Mouse (Mus musculus) adrenal gland, postnatal 25 days (tissue): ENCODE data around the gene Scn8a. TPM values are rescaled to one million over a fixed set of nuclear protein-coding genes. Genes with fewer than 3 reads are reported as not detected.
A peak's percentile ranks its signal among the peaks of the same experiment; 100 is the strongest.

ENCODE experiments used
- DNase-seq: peaks from one replicate; pipeline ENCODE4 v3.0.0; 2021; ENCODE audit warnings: mixed read lengths
- total RNA-seq: library from RNA; stranded (reverse); gene quantifications from 2 replicates; pipeline ENCODE4 v1.2.3, GENCODE M21; 2021

The Scn8a gene
- total RNA-seq, 1 experiment from 2014 or later: 4.4 TPM

DNA sequence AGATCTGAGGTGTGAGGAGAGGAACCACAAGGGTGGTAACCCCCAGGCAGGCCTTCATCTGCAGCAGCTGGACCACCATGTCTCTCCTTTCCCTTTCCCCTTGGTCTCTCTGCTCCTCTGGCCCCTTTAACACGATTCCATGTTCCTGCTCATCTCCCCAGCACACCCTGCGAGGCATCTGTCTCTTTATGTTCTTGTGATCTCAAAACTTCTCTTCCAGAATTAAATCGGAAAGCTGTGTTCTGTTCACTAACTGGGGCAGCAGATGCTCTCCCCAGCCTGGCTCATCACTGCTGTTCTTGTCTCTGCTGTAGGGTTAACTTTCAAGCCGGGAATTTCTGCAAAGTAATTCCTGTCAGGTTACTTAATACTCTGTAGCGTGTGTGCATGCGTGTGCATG lies 91.3 kb downstream of the Scn8a start:
- DNase-seq: no peak

GRCm38 (mm10) chr15:100961561-100961960 lies 91.9 kb downstream of the Scn8a start:
- no peak for DNase-seq

DNA sequence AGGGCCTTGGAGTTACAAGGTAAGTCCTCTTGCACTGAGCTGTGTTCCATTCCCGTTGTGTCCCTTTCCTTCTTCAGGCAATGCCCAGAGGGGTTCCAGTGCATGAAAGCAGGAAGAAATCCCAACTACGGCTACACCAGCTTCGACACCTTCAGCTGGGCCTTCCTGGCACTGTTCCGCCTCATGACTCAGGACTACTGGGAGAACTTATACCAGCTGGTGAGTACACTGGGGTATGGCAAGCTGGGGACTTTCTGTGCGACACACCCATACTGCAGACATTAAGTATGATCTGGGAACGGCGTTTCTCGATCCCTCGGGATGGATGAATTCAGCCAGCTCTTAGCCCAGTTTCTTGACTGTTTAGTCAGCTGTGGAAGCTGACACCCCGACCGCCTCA lies 101.8 kb downstream of the Scn8a start:
- DNase-seq: no peak

GRCm38 (mm10) chr15:100972795-100973194 lies 103.1 kb downstream of the Scn8a start:
- DNase-seq: no peak

DNA sequence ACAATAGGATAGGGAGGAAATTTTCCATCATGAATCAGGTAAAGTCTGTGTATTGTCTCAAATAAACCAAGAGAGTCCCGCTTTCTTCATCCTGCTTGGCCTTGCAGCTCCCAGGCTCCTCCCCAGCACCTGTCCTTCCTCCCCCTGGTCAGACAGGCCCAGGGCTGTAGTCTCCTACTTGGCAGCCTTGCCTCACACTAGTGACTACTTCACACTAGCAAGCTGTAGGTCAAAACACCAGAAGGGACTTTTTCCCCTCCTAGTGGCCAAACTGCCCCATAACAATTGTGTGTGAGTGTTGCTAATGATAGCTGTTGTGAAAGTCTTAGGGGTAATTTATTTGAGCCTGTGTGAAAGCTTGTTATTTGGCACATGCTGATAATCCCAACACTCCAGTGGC lies 105.0 kb downstream of the Scn8a start:
- DNase-seq: no peak

GRCm38 (mm10) chr15:100983427-100984153 lies 113.9 kb downstream of the Scn8a start:
- peak; percentile 61 for DNase-seq

GRCm38 (mm10) chr15:100984154-100984893 lies 114.7 kb downstream of the Scn8a start:
- DNase-seq: no peak

GRCm38 (mm10) chr15:100986479-100986878 lies 116.8 kb downstream of the Scn8a start:
- no peak for DNase-seq

- DNase-seq: no peak
Measured at GRCm38 (mm10) chr15:100987031-100987430, 117.4 kb downstream of the Scn8a start.

DNA sequence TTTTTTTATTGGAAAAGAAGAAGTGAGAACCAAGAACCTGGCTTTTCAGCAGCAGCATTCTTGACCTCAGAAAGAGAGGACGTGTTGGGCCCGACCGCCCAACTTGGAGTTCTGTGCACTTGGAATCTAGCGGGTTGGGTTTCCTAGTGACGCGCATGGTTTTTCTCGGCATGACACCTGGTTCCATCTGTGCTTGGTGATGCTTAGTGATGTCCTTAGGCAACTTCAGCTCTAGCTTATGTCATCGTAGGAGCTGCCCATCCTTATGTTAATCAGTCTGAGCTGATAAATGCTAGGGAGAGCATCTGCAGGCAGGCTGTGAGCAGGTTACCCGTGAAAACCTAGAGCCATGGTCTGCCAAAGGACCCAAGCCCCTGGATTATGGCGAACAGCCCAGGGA lies 120.6 kb downstream of the Scn8a start:
- DNase-seq: no peak

GRCm38 (mm10) chr15:100997090-100997489 lies 127.4 kb downstream of the Scn8a start:
- DNase-seq: peak; percentile 18

DNA sequence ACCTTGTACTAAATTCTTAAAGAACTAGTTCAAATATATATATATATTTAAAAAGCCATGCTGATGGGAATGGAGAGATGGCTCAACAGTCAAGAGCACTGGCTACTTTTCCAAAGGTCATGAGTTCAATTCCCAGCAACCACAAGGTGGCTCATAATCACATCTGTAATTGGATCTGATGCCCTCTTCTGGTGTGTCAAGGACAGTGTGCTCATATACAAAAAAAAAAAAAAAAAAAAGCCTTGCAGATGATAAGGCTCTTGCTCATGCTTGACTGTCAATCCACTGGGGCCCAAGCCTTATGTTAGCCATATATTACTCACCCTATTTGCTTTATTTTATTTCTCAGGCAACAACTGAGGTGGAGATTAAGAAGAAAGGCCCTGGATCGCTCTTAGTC lies 132.0 kb downstream of the Scn8a start:
- no peak for DNase-seq

DNA sequence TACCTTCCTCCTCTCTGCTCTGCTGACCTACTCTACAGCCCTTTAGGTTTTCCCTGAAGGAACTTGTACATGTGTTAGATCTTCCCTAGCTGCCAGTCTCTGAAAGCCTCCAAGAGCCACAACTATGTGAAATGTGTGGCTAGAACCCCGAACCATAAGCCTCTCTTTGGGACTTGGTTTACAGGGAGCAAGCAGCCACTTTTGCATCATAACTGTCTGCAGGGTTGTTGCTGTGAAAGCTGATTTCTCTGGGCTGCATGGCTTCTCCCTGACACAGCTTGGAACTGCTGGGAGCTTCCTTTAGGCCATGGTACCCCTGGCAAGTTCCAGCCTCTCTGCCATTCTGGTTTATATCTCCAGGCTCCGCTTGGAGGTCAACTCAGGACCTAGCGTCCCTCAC lies 132.8 kb downstream of the Scn8a start:
- no peak for DNase-seq

GRCm38 (mm10) chr15:101004538-101004937 lies 134.9 kb downstream of the Scn8a start:
- no peak for DNase-seq

- no peak for DNase-seq
Measured at GRCm38 (mm10) chr15:101005717-101006116, 136.1 kb downstream of the Scn8a start.

GRCm38 (mm10) chr15:101006251-101007040 lies 136.8 kb downstream of the Scn8a start:
- DNase-seq: peak; percentile 61

DNA sequence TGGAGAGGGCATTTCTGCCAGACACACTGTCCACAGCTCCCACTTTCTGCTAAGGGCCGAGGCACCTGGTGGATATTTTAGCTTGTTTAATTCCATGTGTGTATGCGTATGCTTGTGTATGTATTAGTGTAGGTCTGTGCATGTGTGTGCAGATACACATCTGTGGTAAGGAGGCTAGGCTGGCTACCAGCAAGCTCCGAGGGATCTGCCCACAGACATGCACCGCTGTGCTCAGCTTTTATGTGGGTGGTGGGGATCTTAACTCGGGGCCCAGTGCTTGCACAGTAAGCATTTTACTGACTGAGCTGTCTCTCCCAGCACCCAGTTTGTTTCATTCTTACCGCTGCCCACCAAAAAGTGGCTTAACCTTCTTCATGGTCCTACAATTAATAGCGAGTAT lies 137.6 kb downstream of the Scn8a start:
- DNase-seq: no peak

DNA sequence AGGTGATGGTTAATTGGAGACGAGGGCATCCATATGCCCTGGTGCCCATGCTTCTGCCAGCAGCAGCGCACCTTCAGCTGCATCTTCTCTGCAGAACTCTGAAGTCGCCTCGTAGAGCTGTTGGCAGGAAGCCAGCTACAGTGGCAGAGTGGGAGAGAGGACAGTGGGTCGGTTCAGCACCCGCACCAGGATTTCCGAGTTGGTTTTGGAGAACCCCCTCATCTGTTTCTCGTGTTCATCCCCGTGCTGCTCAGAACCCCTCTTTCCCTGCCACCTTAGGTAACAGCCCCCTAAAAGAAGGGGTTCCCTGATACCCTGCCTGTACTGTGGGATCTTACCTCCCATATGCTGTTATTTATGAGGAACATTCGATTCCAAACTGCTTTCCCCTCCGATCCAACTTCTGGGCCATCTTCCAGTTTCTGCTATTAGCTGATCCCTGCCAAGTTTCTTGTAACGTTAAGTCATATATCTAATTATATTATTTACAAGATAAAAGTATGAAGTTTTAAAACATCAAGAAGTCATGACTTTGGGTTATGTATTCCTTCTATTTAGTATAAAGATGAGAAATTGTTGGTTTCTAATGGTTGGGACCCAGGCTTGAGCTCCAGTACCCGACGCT lies 138.8 kb downstream of the Scn8a start:
- DNase-seq: no peak

DNA sequence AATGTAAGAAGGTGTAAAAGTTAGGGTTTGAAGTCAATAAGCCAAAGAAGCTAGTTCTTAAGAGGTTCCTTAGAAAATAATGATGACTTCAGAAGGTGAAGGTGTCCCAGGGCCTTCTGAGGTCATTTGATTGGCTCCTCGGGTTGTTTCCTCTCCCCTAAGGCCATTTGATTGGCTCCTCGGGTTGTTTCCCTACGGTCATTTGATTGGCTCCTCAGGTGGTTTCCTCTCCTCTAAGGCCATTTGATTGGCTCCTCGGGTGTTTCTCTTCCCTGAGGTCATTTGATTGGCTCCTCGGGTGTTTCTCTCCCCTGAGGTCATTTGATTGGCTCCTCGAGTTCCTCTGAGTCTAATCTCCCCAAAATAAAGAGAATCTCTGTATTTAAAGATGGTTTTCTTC lies 141.7 kb downstream of the Scn8a start:
- no peak for DNase-seq

DNA sequence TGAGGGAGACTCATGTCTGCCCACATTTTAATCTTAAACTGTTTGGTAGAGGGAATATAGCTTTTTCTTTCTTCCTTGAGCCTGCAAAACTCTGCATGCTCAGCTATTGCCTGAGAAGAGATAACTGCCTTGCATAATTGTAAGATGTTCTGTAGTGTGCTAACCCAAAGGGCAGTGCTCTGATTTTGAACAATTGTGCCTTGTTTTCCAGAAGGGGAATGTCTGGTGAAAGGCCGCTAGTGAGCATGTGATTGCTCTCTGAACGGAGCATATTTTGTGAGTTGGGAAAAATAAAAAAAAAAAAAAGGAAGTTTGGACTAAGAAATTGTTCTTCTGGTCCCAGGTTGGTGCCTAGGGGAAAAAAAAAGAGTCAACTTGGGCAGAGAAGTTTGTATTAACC lies 159.3 kb downstream of the Scn8a start:
- no peak for DNase-seq

DNA sequence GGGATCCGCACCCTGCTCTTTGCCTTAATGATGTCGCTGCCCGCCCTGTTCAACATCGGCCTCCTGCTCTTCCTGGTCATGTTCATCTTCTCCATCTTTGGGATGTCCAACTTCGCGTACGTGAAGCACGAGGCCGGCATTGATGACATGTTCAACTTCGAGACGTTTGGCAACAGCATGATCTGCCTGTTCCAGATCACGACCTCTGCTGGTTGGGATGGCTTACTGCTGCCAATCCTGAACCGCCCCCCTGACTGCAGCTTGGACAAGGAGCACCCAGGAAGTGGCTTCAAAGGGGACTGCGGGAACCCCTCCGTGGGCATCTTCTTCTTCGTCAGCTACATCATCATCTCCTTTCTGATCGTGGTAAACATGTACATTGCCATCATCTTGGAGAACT lies 170.0 kb downstream of the Scn8a start:
- no peak for DNase-seq

GRCm38 (mm10) chr15:101041966-101042365 lies 172.3 kb downstream of the Scn8a start:
- no peak for DNase-seq

- peak; percentile 69 for DNase-seq
Measured at GRCm38 (mm10) chr15:101042613-101043012, 173.0 kb downstream of the Scn8a start.
